Mouse (Mus musculus): ENCODE measurements at regions not wholly inside any gene's neighbourhood (a gene's known extent, or its start where the extent isn't known, plus 50 kb on each side); places are given as distances from the start of the nearest gene placed in this dataset.

GRCm38 (mm10) chr14:62033661-62034060, 258.7 kb upstream of the Rnaseh2b start:
- TF ChIP-seq CTCF (IDR thresholded peaks at IDR 0.05; ENCODE audit: low read depth, low read length) (no peak), GATA2 (IDR thresholded peaks at IDR 0.05; ENCODE audit: borderline replicate concordance, low read depth, low read length) (no peak), GATA1 (IDR thresholded peaks at IDR 0.05; ENCODE audit: borderline replicate concordance, low read length) (no peak), TAL1 (conservative IDR thresholded peaks at IDR 0.05; ENCODE audit: low read depth, low read length) (no peak)

Data from G1E (cell line).